Mouse (Mus musculus) neural tube, embryonic 12.5 days (tissue): ENCODE measurements around the gene Gnb2. TPM values are rescaled to one million over a fixed set of nuclear protein-coding genes. Genes with fewer than 3 reads are reported as not detected.

Experiments used
- ATAC-seq: fragments of 200-750 bp; cut with Nextera tagmentation; 2 replicates; pipeline ENCODE4 v1.8.0; 2017; ENCODE audit warnings: low read depth, mild to moderate bottlenecking, moderate TSS enrichment, moderate library complexity; ENCODE audit not compliant: low FRiP score
- H3K27ac ChIP-seq: fragments of 300-500 bp; sonication (generic); 2 replicates; pipeline ENCODE4 v1.5.1; 2016
- H3K27me3 ChIP-seq: fragments of 300-500 bp; sonication (generic); replicated peaks from 2 replicates; pipeline ENCODE4 v1.6.1; 2016; ENCODE audit warnings: mild to moderate bottlenecking
- H3K36me3 ChIP-seq: fragments of 300-500 bp; sonication (generic); 2 replicates; pipeline ENCODE4 v1.6.1; 2016; ENCODE audit warnings: mild to moderate bottlenecking
- H3K4me1 ChIP-seq: fragments of 300-500 bp; sonication (generic); 2 replicates; pipeline ENCODE4 v1.6.1; 2016
- H3K4me2 ChIP-seq: fragments of 300-500 bp; sonication (generic); replicated peaks from 2 replicates; pipeline ENCODE4 v1.6.1; 2016; ENCODE audit warnings: mild to moderate bottlenecking
- H3K4me3 ChIP-seq: fragments of 300-500 bp; sonication (generic); 2 replicates; pipeline ENCODE4 v1.5.1; 2016
- H3K9ac ChIP-seq: fragments of 300-500 bp; sonication (generic); 2 replicates; pipeline ENCODE4 v1.6.1; 2016; ENCODE audit warnings: mild to moderate bottlenecking
- H3K9me3 ChIP-seq: fragments of 300-500 bp; sonication (generic); 2 replicates; pipeline ENCODE4 v1.6.1; 2016; ENCODE audit warnings: mild to moderate bottlenecking
- WGBS: fragments of 180-500 bp; shearing (Covaris S2); methylation state at CpG from one replicate; pipeline ENCODE4 v1.1.7; 2016; 5-methylcytosine and 5-hydroxymethylcytosine counted together
- polyA plus RNA-seq: library from polyadenylated mRNA; unstranded; fragments of >200 nt; fragmentation: Nextera tagmentation; extraction: Ambion mirVana; gene quantifications from 2 replicates; pipeline ENCODE4 v1.2.1, GENCODE M21; 2016

The Gnb2 gene
- polyA plus RNA-seq, 1 experiment from 2014 or later = 468 TPM

GRCm38 (mm10) chr5:137512847-137513794, 20.2 kb downstream of the Gnb2 start:
- H3K27me3 ChIP-seq = no peaks in the 10 kb centered on the region
- no peaks in the 10 kb centered on the region for H3K9me3 ChIP-seq
- no peak overlapping the region for H3K27ac ChIP-seq
- H3K4me3 ChIP-seq = no peak overlapping the region
- H3K9ac ChIP-seq = no peak overlapping the region
- 86% methylated on average over 11 of the region's 11 CpGs for WGBS
- H3K4me2 ChIP-seq = peak overlapping the region; percentile 94; the same call in 1 of the 2 replicates
- ATAC-seq = no peak
- peaks cover 43% of the 10 kb centered on the region for H3K4me1 ChIP-seq
- H3K36me3 ChIP-seq = no peaks in the 10 kb centered on the region; the same call in 1 of the 2 replicates

- H3K9me3 ChIP-seq = no peaks in the 10 kb centered on the region
- H3K27me3 ChIP-seq = no peaks in the 10 kb centered on the region
- H3K27ac ChIP-seq = no peak overlapping the region
- H3K4me1 ChIP-seq = peaks cover 43% of the 10 kb centered on the region
- ATAC-seq = no peak
- WGBS = 63% methylated on average over 3 of the region's 3 CpGs
- no peaks in the 10 kb centered on the region for H3K36me3 ChIP-seq
- peak overlapping the region; percentile 100 for H3K9ac ChIP-seq
- peak overlapping the region; percentile 99 for H3K4me3 ChIP-seq
- H3K4me2 ChIP-seq = peak overlapping the region; percentile 94
Measured at GRCm38 (mm10) chr5:137511706-137512105, 21.6 kb downstream of the Gnb2 start.

GRCm38 (mm10) chr5:137510573-137511390, 22.5 kb downstream of the Gnb2 start:
- Histone ChIP-seq H3K4me2 (peak overlapping the region; percentile 94), H3K9me3 (no peaks in the 10 kb centered on the region), H3K4me1 (peaks cover 40% of the 10 kb centered on the region), H3K9ac (peak overlapping the region; percentile 100), H3K4me3 (peak overlapping the region; percentile 99), H3K36me3 (no peaks in the 10 kb centered on the region), H3K27ac (peak overlapping the region; percentile 72), H3K27me3 (no peaks in the 10 kb centered on the region)
- peak; percentile 58 for ATAC-seq
- WGBS = under 1% methylated on average over 51 of the region's 83 CpGs

- peak; percentile 70; the same call in 1 of the 2 replicates for ATAC-seq
- peaks cover 40% of the 10 kb centered on the region for H3K4me1 ChIP-seq
- WGBS = 2% methylated on average over 34 of the region's 52 CpGs
Measured at GRCm38 (mm10) chr5:137510014-137510501, 23.3 kb downstream of the Gnb2 start.

GRCm38 (mm10) chr5:137504041-137504440, 29.3 kb downstream of the Gnb2 start:
- Histone ChIP-seq H3K27me3 (no peaks in the 10 kb centered on the region), H3K9ac (no peak overlapping the region), H3K36me3 (no peaks in the 10 kb centered on the region), H3K4me2 (no peak overlapping the region), H3K4me3 (no peak overlapping the region), H3K27ac (no peak overlapping the region), H3K9me3 (no peaks in the 10 kb centered on the region), H3K4me1 (peaks cover 11% of the 10 kb centered on the region)
- no peak for ATAC-seq
- 91% methylated on average over 6 of the region's 6 CpGs for WGBS

More at GRCm38 (mm10) chr5:137510014-137510501, 23.3 kb downstream of the Gnb2 start:
- Histone ChIP-seq H3K4me2 (peak overlapping the region; percentile 94), H3K27ac (peak overlapping the region; percentile 72), H3K27me3 (no peaks in the 10 kb centered on the region), H3K4me3 (peak overlapping the region; percentile 99), H3K9ac (peak overlapping the region; percentile 100), H3K36me3 (no peaks in the 10 kb centered on the region), H3K9me3 (no peaks in the 10 kb centered on the region)

GRCm38 (mm10) chr5:137502667-137503110, 30.6 kb downstream of the Gnb2 start:
- peak overlapping the region; percentile 63 for H3K4me3 ChIP-seq
- H3K4me2 ChIP-seq = peak overlapping the region; percentile 85
- under 1% methylated on average over 30 of the region's 30 CpGs for WGBS
- H3K36me3 ChIP-seq = no peaks in the 10 kb centered on the region
- no peaks in the 10 kb centered on the region for H3K27me3 ChIP-seq
- H3K9ac ChIP-seq = peak overlapping the region; percentile 53
- H3K4me1 ChIP-seq = peaks cover 11% of the 10 kb centered on the region
- peak; percentile 81 for ATAC-seq
- H3K9me3 ChIP-seq = no peaks in the 10 kb centered on the region
- H3K27ac ChIP-seq = peak overlapping the region; percentile 21; the same call in 1 of the 2 replicates

- Histone ChIP-seq H3K4me3 (peak within 1 kb of the TSS; percentile 63), H3K27me3 (no peaks in the 10 kb centered on the region), H3K27ac (peak within 1 kb of the TSS; percentile 80), H3K9me3 (no peaks in the 10 kb centered on the region), H3K36me3 (no peaks in the 10 kb centered on the region), H3K4me1 (peaks cover 11% of the 10 kb centered on the region), H3K4me2 (peak within 1 kb of the TSS; percentile 85), H3K9ac (peak within 1 kb of the TSS; percentile 68)
- ATAC-seq = peak; percentile 97
- 2% methylated on average over 64 of the region's 64 CpGs for WGBS
Measured at GRCm38 (mm10) chr5:137501709-137502666, 31.3 kb downstream of the Gnb2 start, which contains the start of gene Pop7. TSS of gene Pop7 (minus strand) at chr5:137502518.

- no peak overlapping the region for H3K4me2 ChIP-seq
- peaks cover 11% of the 10 kb centered on the region for H3K4me1 ChIP-seq
- 89% methylated on average over 7 of the region's 7 CpGs for WGBS
- H3K36me3 ChIP-seq = no peaks in the 10 kb centered on the region
- no peak for ATAC-seq
- H3K9ac ChIP-seq = no peak overlapping the region
- no peak overlapping the region for H3K4me3 ChIP-seq
- H3K27me3 ChIP-seq = no peaks in the 10 kb centered on the region
- no peaks in the 10 kb centered on the region for H3K9me3 ChIP-seq
- no peak overlapping the region for H3K27ac ChIP-seq
Measured at GRCm38 (mm10) chr5:137500186-137500585, 33.1 kb downstream of the Gnb2 start.

GRCm38 (mm10) chr5:137493831-137494230, 39.5 kb downstream of the Gnb2 start:
- Histone ChIP-seq H3K27ac (no peak overlapping the region), H3K4me3 (no peak overlapping the region), H3K27me3 (no peaks in the 10 kb centered on the region), H3K4me1 (no peaks in the 10 kb centered on the region), H3K9me3 (no peaks in the 10 kb centered on the region), H3K4me2 (no peak overlapping the region), H3K36me3 (no peaks in the 10 kb centered on the region), H3K9ac (no peak overlapping the region)
- 76% methylated on average over 13 of the region's 13 CpGs for WGBS
- no peak for ATAC-seq

- no peaks in the 10 kb centered on the region for H3K36me3 ChIP-seq
- no peak overlapping the region for H3K4me2 ChIP-seq
- 68% methylated on average over 4 of the region's 4 CpGs for WGBS
- H3K4me3 ChIP-seq = no peak overlapping the region
- no peaks in the 10 kb centered on the region for H3K9me3 ChIP-seq
- no peak overlapping the region for H3K9ac ChIP-seq
- ATAC-seq = no peak
- H3K27ac ChIP-seq = no peak overlapping the region
- no peaks in the 10 kb centered on the region for H3K4me1 ChIP-seq
- H3K27me3 ChIP-seq = no peaks in the 10 kb centered on the region
Measured at GRCm38 (mm10) chr5:137491559-137491958, 41.8 kb downstream of the Gnb2 start.

- peaks cover 4% of the 10 kb centered on the region; the same call in 1 of the 2 replicates for H3K27me3 ChIP-seq
- no peaks in the 10 kb centered on the region for H3K36me3 ChIP-seq
- H3K4me1 ChIP-seq = peaks cover 13% of the 10 kb centered on the region
- no peak overlapping the region for H3K9ac ChIP-seq
- no peak overlapping the region for H3K27ac ChIP-seq
- ATAC-seq = no peak
- no peaks in the 10 kb centered on the region for H3K9me3 ChIP-seq
- H3K4me3 ChIP-seq = no peak overlapping the region
- 85% methylated on average over 7 of the region's 7 CpGs for WGBS
- no peak overlapping the region for H3K4me2 ChIP-seq
Measured at GRCm38 (mm10) chr5:137487616-137488015, 45.7 kb downstream of the Gnb2 start.
